Mouse (Mus musculus) C2C12 (cell line): Measurements from ENCODE around the gene Ccl9. TPM values are rescaled to one million over a fixed set of nuclear protein-coding genes. Genes with fewer than 3 reads are reported as not detected.
A peak's percentile ranks its signal among the peaks of the same experiment; 100 is the strongest.

Source experiments
- H3K27me3 ChIP-seq: one replicate; pipeline ENCODE4 v1.6.1; 2011; ENCODE audit not compliant: control insufficient read depth, insufficient read depth, insufficient read length
- H3K36me3 ChIP-seq: one replicate; pipeline ENCODE4 v1.6.1; 2011; ENCODE audit not compliant: control insufficient read depth, insufficient read depth
- H3K4me3 ChIP-seq: one replicate; pipeline ENCODE4 v1.5.1; 2011; ENCODE audit warnings: mild to moderate bottlenecking, control low read depth; ENCODE audit not compliant: poor library complexity, insufficient read depth, severe bottlenecking
- H3K79me2 ChIP-seq: one replicate; pipeline ENCODE4 v1.6.1; 2011; ENCODE audit not compliant: control insufficient read depth, insufficient read depth
- H3K79me3 ChIP-seq: one replicate; pipeline ENCODE4 v1.6.1; 2011; ENCODE audit warnings: low read depth, control low read depth
- H3ac ChIP-seq: one replicate; pipeline ENCODE3; 2011; ENCODE audit warnings: low read depth; ENCODE audit not compliant: control insufficient read depth, insufficient read length
- CEBPB ChIP-seq: IDR thresholded peaks from one replicate; pipeline ENCODE4 v1.6.1; 2011; ENCODE audit warnings: low read depth, mild to moderate bottlenecking, control low read depth, moderate library complexity
- CTCF ChIP-seq: IDR thresholded peaks from one replicate; pipeline ENCODE4 v1.5.1; 2011; ENCODE audit not compliant: control insufficient read depth, insufficient read depth, insufficient read length
- FOSL1 ChIP-seq: IDR thresholded peaks from one replicate; pipeline ENCODE4 v1.8.0; 2011; ENCODE audit warnings: mild to moderate bottlenecking, low read length; ENCODE audit not compliant: poor library complexity, insufficient read depth, severe bottlenecking
- MAX ChIP-seq: IDR thresholded peaks from one replicate; pipeline ENCODE4 v1.6.1; 2011; ENCODE audit warnings: mild to moderate bottlenecking, control low read depth
- MYOD1 ChIP-seq: IDR thresholded peaks from one replicate; pipeline ENCODE4 v1.6.1; 2011; ENCODE audit warnings: low read depth; ENCODE audit not compliant: control insufficient read depth, insufficient read length
- MYOG ChIP-seq: IDR thresholded peaks from one replicate; pipeline ENCODE4 v1.6.1; 2011; ENCODE audit not compliant: control insufficient read depth, insufficient read length; ENCODE audit errors: extremely low read depth
- USF1 ChIP-seq: IDR thresholded peaks from one replicate; pipeline ENCODE4 v1.6.1; 2011; ENCODE audit warnings: low read depth, mild to moderate bottlenecking, control low read depth, moderate library complexity
- polyA plus RNA-seq: library from polyadenylated mRNA; unstranded; fragments of >200 nt; fragmentation: generic; extraction: Trizol; gene quantifications from one replicate; pipeline ENCODE4 v1.2.1, GENCODE M21; 2012; ENCODE audit warnings: missing spikeins

Ccl9 gene
- polyA plus RNA-seq, 1 experiment: 2.5 TPM

DNA sequence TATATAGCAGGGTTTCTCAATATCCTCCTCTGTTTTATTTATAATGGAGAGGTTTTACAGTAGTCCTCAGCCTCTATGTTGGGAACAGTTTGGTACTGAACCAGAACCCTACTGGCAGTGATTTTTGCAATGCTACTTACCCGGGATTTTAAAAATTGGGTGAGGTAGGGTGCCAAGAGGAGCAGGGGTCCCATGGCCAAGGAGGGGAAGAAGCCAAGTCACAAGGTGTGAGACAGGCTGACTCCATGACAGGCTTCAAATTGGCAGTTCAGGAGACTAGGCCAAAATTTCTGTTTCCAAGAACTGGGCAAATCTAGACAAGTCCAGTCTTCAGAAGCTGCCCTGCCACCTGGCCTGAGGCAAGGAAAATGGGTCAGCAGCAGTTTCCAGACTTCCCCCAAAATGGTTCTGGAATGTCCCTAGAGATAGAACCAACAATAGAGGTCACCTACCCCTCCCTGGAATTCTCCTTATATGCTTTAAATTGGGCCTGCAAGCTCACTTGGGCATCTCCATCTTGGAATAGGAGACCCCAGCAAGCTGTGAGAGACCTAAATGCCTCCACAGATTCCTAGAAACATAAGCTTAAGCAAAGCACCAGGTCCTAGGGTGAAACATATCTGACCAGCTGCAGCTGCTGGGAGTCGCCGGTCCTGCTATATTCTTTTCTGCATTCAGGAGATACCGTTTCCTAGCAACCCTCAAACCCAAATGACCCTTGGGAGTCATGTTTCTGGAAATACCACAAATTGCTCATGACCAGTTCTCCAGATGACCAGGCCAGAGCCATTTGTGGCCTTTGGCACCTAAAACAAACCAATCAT lies 4.4 kb upstream of the Ccl9 start:
- no peak for TF ChIP-seq FOSL1
- peak; percentile 43 for TF ChIP-seq MYOD1
- TF ChIP-seq USF1: peak; percentile 19
- H3ac ChIP-seq: no peak overlapping the region
- no peaks in the 10 kb centered on the region for H3K79me3 ChIP-seq
- no peaks in the 10 kb centered on the region for H3K27me3 ChIP-seq
- no peaks in the 10 kb centered on the region for H3K79me2 ChIP-seq
- H3K4me3 ChIP-seq: no peak overlapping the region
- H3K36me3 ChIP-seq: no peaks in the 10 kb centered on the region

DNA sequence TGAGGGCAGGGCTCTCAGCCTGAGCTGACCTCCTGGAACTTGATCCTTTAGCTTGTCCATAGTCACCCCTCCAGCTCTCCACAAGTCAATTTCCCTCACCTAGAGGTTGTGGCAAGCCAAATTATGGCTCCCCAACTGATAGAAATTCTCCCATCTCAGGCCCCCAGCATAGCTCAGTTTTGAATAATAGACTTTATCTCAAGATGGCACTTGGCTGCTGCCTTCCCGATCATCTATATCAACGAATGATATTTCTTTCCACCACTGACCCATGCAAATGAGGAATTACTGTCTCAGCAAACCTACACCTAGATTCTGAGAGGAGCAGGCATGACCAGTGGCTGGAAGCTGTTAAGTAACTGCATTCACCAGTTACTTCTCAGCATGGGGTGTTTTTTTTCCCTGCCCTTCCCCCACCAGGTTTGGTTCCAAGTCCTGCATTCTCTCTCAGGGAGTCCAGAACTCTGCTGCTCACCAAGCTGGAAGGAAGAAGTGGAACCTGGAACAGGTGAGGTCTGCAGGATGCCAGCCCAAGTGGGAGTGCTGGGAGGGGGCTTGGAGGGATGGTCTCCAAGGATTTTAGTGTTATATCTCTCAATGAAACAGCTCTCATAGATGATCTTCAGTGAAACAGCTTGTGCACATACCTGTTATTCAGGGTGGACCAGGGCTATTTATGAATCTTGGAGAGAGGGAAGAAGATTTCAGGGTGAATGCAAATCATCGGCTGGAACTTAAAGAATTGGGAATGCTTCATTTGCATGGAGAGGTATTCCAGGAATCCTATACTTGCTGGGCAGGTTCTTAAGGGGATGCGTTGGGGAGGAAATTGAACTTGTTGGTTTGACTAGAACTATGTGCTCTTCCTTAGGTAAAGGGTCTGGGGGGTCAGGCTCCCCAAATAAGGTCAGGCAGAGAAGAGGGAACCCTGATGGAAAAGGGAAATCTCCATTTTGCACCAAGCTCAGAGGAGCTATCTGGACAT lies 3.5 kb upstream of the Ccl9 start:
- Histone ChIP-seq H3ac (no peak overlapping the region), H3K79me2 (no peaks in the 10 kb centered on the region), H3K27me3 (no peaks in the 10 kb centered on the region), H3K79me3 (no peaks in the 10 kb centered on the region), H3K36me3 (no peaks in the 10 kb centered on the region), H3K4me3 (no peak overlapping the region)
- no peak for TF ChIP-seq MAX
- TF ChIP-seq CEBPB: no peak
- TF ChIP-seq FOSL1: no peak
- no peak for TF ChIP-seq USF1
- no peak for TF ChIP-seq MYOD1
- TF ChIP-seq MYOG: no peak
- no peak for TF ChIP-seq CTCF

DNA sequence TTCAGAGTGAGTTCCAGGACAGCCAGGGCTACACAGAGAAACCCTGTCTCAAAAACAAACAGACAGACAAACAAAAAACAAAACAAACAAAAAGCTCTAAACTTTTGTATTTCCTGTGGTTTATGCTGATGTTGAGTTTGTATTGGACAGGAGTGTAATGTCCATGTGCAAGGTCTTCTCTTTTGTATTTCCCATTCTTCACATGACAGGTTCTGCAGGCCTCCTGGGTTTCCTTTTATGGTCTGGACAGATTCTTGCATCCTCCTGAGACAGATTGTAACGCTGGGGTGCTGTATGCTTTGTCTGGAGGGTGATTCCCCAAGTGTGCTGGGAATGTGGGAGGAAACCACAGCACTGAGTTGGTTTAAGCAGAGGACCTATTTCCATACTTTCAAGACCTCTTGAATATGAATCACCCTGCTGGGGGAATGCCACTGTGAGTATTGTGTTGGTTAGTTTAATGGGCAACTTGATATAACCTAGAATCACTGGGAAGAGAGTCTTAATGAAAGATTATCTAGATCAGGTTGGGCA lies 2.3 kb upstream of the Ccl9 start:
- Histone ChIP-seq H3K79me2 (no peaks in the 10 kb centered on the region), H3K4me3 (no peak overlapping the region), H3ac (no peak overlapping the region), H3K79me3 (no peaks in the 10 kb centered on the region), H3K36me3 (no peaks in the 10 kb centered on the region), H3K27me3 (no peaks in the 10 kb centered on the region)
- TF ChIP-seq MYOG (no peak), USF1 (peak; percentile 74), CTCF (no peak), MAX (no peak), MYOD1 (no peak), CEBPB (no peak), FOSL1 (peak; percentile 43)

DNA sequence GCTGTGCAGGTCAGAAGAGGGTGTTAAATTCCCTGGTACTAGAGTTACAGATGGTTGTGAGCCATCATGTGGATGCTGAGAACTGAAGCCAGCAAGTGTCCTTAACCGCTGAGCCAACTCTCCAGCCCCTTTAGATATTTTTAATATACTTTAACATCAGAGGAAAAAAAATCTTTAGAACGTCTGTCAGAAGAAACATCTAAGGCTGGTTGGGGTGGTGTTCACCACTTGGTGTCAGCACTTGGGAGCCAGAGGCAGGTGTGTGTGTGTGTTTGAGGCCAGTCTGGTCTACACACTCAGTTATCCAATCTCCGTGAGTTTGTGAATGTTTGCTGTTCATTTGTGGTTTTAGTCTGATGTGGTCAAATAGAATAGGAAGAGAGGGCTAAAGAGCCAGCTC lies 563 bp upstream of the Ccl9 start:
- no peak overlapping the region for H3ac ChIP-seq
- H3K79me3 ChIP-seq: no peaks in the 10 kb centered on the region
- TF ChIP-seq MYOD1: no peak
- TF ChIP-seq USF1: no peak
- TF ChIP-seq CTCF: no peak
- TF ChIP-seq CEBPB: no peak
- no peak for TF ChIP-seq MYOG
- TF ChIP-seq FOSL1: no peak
- TF ChIP-seq MAX: no peak
- H3K4me3 ChIP-seq: no peak overlapping the region
- H3K27me3 ChIP-seq: no peaks in the 10 kb centered on the region
- no peaks in the 10 kb centered on the region for H3K36me3 ChIP-seq
- no peaks in the 10 kb centered on the region for H3K79me2 ChIP-seq

DNA sequence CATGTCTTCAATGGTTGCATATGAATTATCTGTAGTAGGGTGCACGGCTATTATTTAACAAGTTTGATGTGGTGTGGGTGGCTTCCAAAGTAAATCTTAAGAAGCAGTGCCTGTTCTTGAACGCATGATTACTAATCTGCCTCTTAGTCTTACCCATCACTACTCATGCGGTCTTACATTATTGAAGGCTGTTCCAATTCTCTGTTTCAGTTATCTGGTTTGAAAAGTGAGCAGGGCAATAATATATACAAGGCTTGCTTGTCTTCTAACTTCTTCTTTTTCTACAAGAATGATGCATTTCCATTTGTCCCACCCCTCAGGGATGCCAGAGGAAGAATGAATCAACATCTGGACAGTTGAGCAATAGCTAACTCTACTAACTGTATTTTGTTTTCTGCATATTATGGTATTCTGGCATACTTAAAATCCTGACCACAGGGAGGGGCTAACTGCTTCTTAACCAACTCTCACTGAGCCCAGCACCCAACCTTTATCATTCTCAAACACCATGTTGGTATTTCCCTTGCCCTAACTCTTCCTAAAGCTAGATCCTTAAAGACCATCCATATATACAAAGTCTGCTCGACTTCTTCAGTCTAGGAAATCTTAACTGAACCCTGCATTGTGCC lies 1.4 kb downstream of the Ccl9 start:
- Histone ChIP-seq H3K79me3 (no peaks in the 10 kb centered on the region), H3ac (no peak overlapping the region), H3K27me3 (no peaks in the 10 kb centered on the region), H3K36me3 (no peaks in the 10 kb centered on the region), H3K4me3 (no peak overlapping the region), H3K79me2 (no peaks in the 10 kb centered on the region)
- no peak for TF ChIP-seq USF1
- TF ChIP-seq CEBPB: peak; percentile 99
- peak; percentile 63 for TF ChIP-seq MAX
